Mouse (Mus musculus) neural tube, embryonic 12.5 days (tissue): ENCODE results near the gene Pde4a. TPM values are rescaled to one million over a fixed set of nuclear protein-coding genes. Genes with fewer than 3 reads are reported as not detected.

Experiments
- ATAC-seq: fragments of 200-750 bp; cut with Nextera tagmentation; 2 replicates; pipeline ENCODE4 v1.8.0; 2017; ENCODE audit warnings: low read depth, mild to moderate bottlenecking, moderate TSS enrichment, moderate library complexity; ENCODE audit not compliant: low FRiP score
- H3K27ac ChIP-seq: fragments of 300-500 bp; sonication (generic); 2 replicates; pipeline ENCODE4 v1.5.1; 2016
- H3K27me3 ChIP-seq: fragments of 300-500 bp; sonication (generic); replicated peaks from 2 replicates; pipeline ENCODE4 v1.6.1; 2016; ENCODE audit warnings: mild to moderate bottlenecking
- H3K36me3 ChIP-seq: fragments of 300-500 bp; sonication (generic); 2 replicates; pipeline ENCODE4 v1.6.1; 2016; ENCODE audit warnings: mild to moderate bottlenecking
- H3K4me1 ChIP-seq: fragments of 300-500 bp; sonication (generic); 2 replicates; pipeline ENCODE4 v1.6.1; 2016
- H3K4me2 ChIP-seq: fragments of 300-500 bp; sonication (generic); replicated peaks from 2 replicates; pipeline ENCODE4 v1.6.1; 2016; ENCODE audit warnings: mild to moderate bottlenecking
- H3K4me3 ChIP-seq: fragments of 300-500 bp; sonication (generic); 2 replicates; pipeline ENCODE4 v1.5.1; 2016
- H3K9ac ChIP-seq: fragments of 300-500 bp; sonication (generic); 2 replicates; pipeline ENCODE4 v1.6.1; 2016; ENCODE audit warnings: mild to moderate bottlenecking
- H3K9me3 ChIP-seq: fragments of 300-500 bp; sonication (generic); 2 replicates; pipeline ENCODE4 v1.6.1; 2016; ENCODE audit warnings: mild to moderate bottlenecking
- WGBS: fragments of 180-500 bp; shearing (Covaris S2); methylation state at CpG from one replicate; pipeline ENCODE4 v1.1.7; 2016; 5-methylcytosine and 5-hydroxymethylcytosine counted together
- polyA plus RNA-seq: library from polyadenylated mRNA; unstranded; fragments of >200 nt; fragmentation: Nextera tagmentation; extraction: Ambion mirVana; gene quantifications from 2 replicates; pipeline ENCODE4 v1.2.1, GENCODE M21; 2016

Gene Pde4a
- polyA plus RNA-seq, 1 experiment from 2014 or later: 14.7 TPM

GRCm38 (mm10) chr9:21168161-21169123, 2.9 kb downstream of the Pde4a start:
- Histone ChIP-seq H3K4me1 (peaks cover 34% of the 10 kb centered on the region), H3K27me3 (peaks cover 41% of the 10 kb centered on the region), H3K36me3 (no peaks in the 10 kb centered on the region), H3K9ac (no peak overlapping the region), H3K4me2 (peak overlapping the region; percentile 50), H3K27ac (no peak overlapping the region), H3K4me3 (no peak overlapping the region; the same call in 1 of the 2 replicates), H3K9me3 (no peaks in the 10 kb centered on the region)
- no peak for ATAC-seq
- WGBS: 10% methylated on average over 30 of the region's 30 CpGs

DNA sequence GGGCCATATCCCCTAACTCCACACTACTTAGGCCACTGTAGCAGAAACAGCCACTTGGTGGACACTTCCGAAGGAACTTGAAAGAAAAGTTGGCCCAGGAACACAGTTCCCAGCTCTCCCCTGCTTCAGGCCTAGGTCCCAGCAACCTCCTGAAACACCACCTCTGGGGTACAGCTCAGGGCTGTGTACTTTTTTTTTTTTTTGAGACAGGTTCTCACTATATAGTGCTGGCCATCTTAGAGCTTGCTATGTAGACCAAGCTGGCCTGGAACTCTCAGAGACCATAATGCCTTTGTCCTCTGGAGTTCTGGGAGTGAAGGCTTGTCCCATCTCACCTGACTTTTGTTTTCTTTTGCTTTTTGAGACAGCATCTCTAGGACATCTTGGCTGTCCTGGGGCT, 3.6 kb downstream of the Pde4a start:
- Histone ChIP-seq H3K9ac (no peak overlapping the region), H3K4me2 (no peak overlapping the region), H3K9me3 (no peaks in the 10 kb centered on the region), H3K4me3 (no peak overlapping the region), H3K36me3 (no peaks in the 10 kb centered on the region), H3K27me3 (peaks cover 34% of the 10 kb centered on the region), H3K27ac (no peak overlapping the region), H3K4me1 (peaks cover 31% of the 10 kb centered on the region)
- 50% methylated on average over 1 of the region's 1 CpGs for WGBS
- ATAC-seq: no peak

GRCm38 (mm10) chr9:21172364-21172763, 6.8 kb downstream of the Pde4a start:
- no peak overlapping the region for H3K27ac ChIP-seq
- H3K4me1 ChIP-seq: peaks cover 12% of the 10 kb centered on the region
- H3K9ac ChIP-seq: no peak overlapping the region
- no peaks in the 10 kb centered on the region for H3K36me3 ChIP-seq
- no peak for ATAC-seq
- WGBS: 79% methylated on average over 6 of the region's 6 CpGs
- H3K4me2 ChIP-seq: no peak overlapping the region
- no peaks in the 10 kb centered on the region for H3K9me3 ChIP-seq
- H3K4me3 ChIP-seq: no peak overlapping the region
- H3K27me3 ChIP-seq: peaks cover 2% of the 10 kb centered on the region

DNA sequence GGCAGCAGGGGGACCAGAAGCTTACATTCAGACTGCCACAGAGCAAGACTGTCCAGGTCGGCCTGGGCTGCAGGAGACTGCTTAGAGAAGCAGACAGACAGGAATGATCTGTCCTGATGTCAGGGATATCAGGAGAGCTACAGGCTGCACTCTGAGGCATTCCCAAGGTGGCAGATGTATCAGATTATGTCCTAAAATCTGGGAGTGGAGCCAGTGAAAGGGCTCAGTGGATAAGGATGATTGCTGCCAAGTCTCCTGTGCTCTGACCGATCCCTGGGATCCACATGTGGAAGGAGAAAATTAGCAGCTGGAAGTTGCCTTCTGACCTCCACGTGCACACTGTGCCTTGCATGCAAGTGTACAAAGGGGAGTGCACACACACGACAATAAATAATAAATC, 14.9 kb downstream of the Pde4a start:
- WGBS: 69% methylated on average over 4 of the region's 4 CpGs
- Histone ChIP-seq H3K4me2 (no peak overlapping the region), H3K27ac (no peak overlapping the region), H3K4me1 (peaks cover 3% of the 10 kb centered on the region; the same call in 1 of the 2 replicates), H3K9me3 (no peaks in the 10 kb centered on the region), H3K9ac (no peak overlapping the region), H3K36me3 (no peaks in the 10 kb centered on the region), H3K27me3 (peaks cover 41% of the 10 kb centered on the region), H3K4me3 (no peak overlapping the region)
- no peak for ATAC-seq

DNA sequence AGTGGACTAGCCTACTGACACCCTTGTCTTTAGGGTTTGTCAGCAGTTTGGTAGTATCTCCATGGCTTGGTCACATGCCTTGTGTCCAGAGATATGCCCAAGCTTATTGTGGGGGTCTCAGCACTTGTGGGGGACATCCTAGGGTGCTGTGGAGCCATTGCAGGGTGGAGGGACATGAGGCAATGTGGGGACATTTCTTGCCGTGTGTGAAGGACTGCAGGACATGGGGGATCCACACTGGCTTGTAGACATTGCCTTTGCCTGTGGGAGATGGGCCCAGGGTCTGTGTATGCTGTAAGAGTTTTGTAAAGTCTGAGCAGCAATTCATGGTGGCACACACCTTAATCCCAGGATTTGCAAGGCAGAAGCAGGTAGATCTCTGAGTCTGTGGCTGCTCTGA, 15.3 kb downstream of the Pde4a start:
- ATAC-seq: no peak
- H3K4me3 ChIP-seq: no peak overlapping the region
- peaks cover 41% of the 10 kb centered on the region for H3K27me3 ChIP-seq
- 70% methylated on average over 1 of the region's 1 CpGs for WGBS
- H3K4me1 ChIP-seq: peaks cover 3% of the 10 kb centered on the region; the same call in 1 of the 2 replicates
- H3K4me2 ChIP-seq: no peak overlapping the region
- H3K9me3 ChIP-seq: no peaks in the 10 kb centered on the region
- no peak overlapping the region for H3K27ac ChIP-seq
- no peak overlapping the region for H3K9ac ChIP-seq
- H3K36me3 ChIP-seq: no peaks in the 10 kb centered on the region

GRCm38 (mm10) chr9:21181421-21182220, 16.1 kb downstream of the Pde4a start:
- H3K4me2 ChIP-seq: peak overlapping the region; percentile 49
- no peak for ATAC-seq
- WGBS: 8% methylated on average over 48 of the region's 48 CpGs
- H3K36me3 ChIP-seq: no peaks in the 10 kb centered on the region
- no peaks in the 10 kb centered on the region for H3K9me3 ChIP-seq
- peaks cover 41% of the 10 kb centered on the region for H3K27me3 ChIP-seq
- no peak overlapping the region for H3K9ac ChIP-seq
- H3K4me1 ChIP-seq: peaks cover 3% of the 10 kb centered on the region; the same call in 1 of the 2 replicates
- H3K4me3 ChIP-seq: peak overlapping the region; percentile 17
- H3K27ac ChIP-seq: no peak overlapping the region

DNA sequence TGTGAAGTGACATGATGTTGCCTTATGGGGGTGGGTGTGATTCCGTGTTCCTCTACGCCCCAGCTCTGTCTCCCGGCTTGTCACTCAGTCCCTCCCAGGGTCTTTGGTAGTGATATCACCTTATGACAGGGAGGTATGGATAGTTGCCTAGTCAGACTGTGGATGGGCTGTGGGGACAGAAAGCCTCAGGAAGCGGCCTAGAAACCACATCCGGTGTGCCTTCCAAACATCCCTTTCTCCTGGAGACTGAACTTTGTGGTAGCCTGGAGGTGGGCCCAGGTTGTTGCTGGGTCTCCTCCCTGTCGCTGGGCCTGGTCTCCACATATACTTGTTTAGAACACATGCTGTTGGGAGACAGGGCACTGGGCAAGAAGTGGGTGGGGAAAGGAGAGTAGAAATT, 17.9 kb downstream of the Pde4a start:
- H3K4me2 ChIP-seq: peak overlapping the region; percentile 53; the same call in 1 of the 2 replicates
- no peaks in the 10 kb centered on the region for H3K36me3 ChIP-seq
- peaks cover 41% of the 10 kb centered on the region for H3K27me3 ChIP-seq
- H3K27ac ChIP-seq: no peak overlapping the region
- no peak overlapping the region for H3K4me3 ChIP-seq
- ATAC-seq: no peak
- no peak overlapping the region for H3K9ac ChIP-seq
- peaks cover 3% of the 10 kb centered on the region; the same call in 1 of the 2 replicates for H3K4me1 ChIP-seq
- no peaks in the 10 kb centered on the region for H3K9me3 ChIP-seq
- 85% methylated on average over 6 of the region's 6 CpGs for WGBS

GRCm38 (mm10) chr9:21183905-21184413, 18.4 kb downstream of the Pde4a start:
- no peak overlapping the region for H3K9ac ChIP-seq
- H3K36me3 ChIP-seq: no peaks in the 10 kb centered on the region
- H3K4me3 ChIP-seq: peak overlapping the region; percentile 7; the same call in 1 of the 2 replicates
- peaks cover 3% of the 10 kb centered on the region; the same call in 1 of the 2 replicates for H3K4me1 ChIP-seq
- no peak overlapping the region for H3K27ac ChIP-seq
- 6% methylated on average over 34 of the region's 34 CpGs for WGBS
- H3K4me2 ChIP-seq: peak overlapping the region; percentile 53
- 0 out of 2 replicates have a peak, but pooled peaks have one; percentile 27 for ATAC-seq
- H3K9me3 ChIP-seq: no peaks in the 10 kb centered on the region
- H3K27me3 ChIP-seq: peaks cover 41% of the 10 kb centered on the region

- Histone ChIP-seq H3K9me3 (no peaks in the 10 kb centered on the region), H3K27ac (no peak overlapping the region), H3K4me3 (no peak overlapping the region), H3K4me1 (peaks cover 3% of the 10 kb centered on the region; the same call in 1 of the 2 replicates), H3K27me3 (peaks cover 39% of the 10 kb centered on the region), H3K36me3 (no peaks in the 10 kb centered on the region), H3K9ac (no peak overlapping the region), H3K4me2 (no peak overlapping the region)
- ATAC-seq: no peak
- 59% methylated on average over 2 of the region's 2 CpGs for WGBS
These were observed 19.2 kb downstream of the Pde4a start for GRCm38 (mm10) chr9:21184733-21185132.

- H3K27ac ChIP-seq: no peak overlapping the region
- H3K4me3 ChIP-seq: no peak overlapping the region
- 91% methylated on average over 5 of the region's 5 CpGs for WGBS
- H3K4me1 ChIP-seq: peaks cover 3% of the 10 kb centered on the region; the same call in 1 of the 2 replicates
- H3K9me3 ChIP-seq: no peaks in the 10 kb centered on the region
- no peak overlapping the region for H3K4me2 ChIP-seq
- H3K36me3 ChIP-seq: no peaks in the 10 kb centered on the region
- peaks cover 39% of the 10 kb centered on the region for H3K27me3 ChIP-seq
- no peak overlapping the region for H3K9ac ChIP-seq
- no peak for ATAC-seq
These were observed 19.9 kb downstream of the Pde4a start for GRCm38 (mm10) chr9:21185436-21185835.

- no peak overlapping the region for H3K4me3 ChIP-seq
- no peak for ATAC-seq
- H3K4me1 ChIP-seq: no peaks in the 10 kb centered on the region
- no peak overlapping the region for H3K4me2 ChIP-seq
- H3K27ac ChIP-seq: no peak overlapping the region
- no peak overlapping the region for H3K9ac ChIP-seq
- H3K27me3 ChIP-seq: peaks cover 5% of the 10 kb centered on the region; the same call in 1 of the 2 replicates
- 48% methylated on average over 7 of the region's 7 CpGs for WGBS
- H3K36me3 ChIP-seq: no peaks in the 10 kb centered on the region
- H3K9me3 ChIP-seq: no peaks in the 10 kb centered on the region
These were observed 24.4 kb downstream of the Pde4a start for GRCm38 (mm10) chr9:21189905-21190304.

- Histone ChIP-seq H3K4me1 (0 out of 2 replicates have a peak, but pooled peaks cover 3% of the 10 kb centered on the region), H3K36me3 (no peaks in the 10 kb centered on the region), H3K27me3 (0 out of 2 replicates have a peak, but pooled peaks cover 2% of the 10 kb centered on the region), H3K9ac (no peak overlapping the region), H3K4me3 (no peak overlapping the region), H3K4me2 (no peak overlapping the region), H3K9me3 (no peaks in the 10 kb centered on the region), H3K27ac (no peak overlapping the region)
- no peak for ATAC-seq
- WGBS: 65% methylated on average over 3 of the region's 3 CpGs
These were observed 25.2 kb downstream of the Pde4a start for GRCm38 (mm10) chr9:21190670-21191069.
